Mouse (Mus musculus) embryonic facial prominence, embryonic 11.5 days (tissue): ENCODE measurements around the gene Add1. TPM values are rescaled to one million over a fixed set of nuclear protein-coding genes. Genes with fewer than 3 reads are reported as not detected.
"Not testable (repeated sequence)": the region's sequence is repeated elsewhere in the genome, so short reads cannot be mapped to it uniquely, and the experiment has no call there.

Source experiments
- ATAC-seq: fragments of 200-750 bp; cut with Nextera tagmentation; replicated peaks from 2 replicates; pipeline ENCODE4 v1.8.0; 2017; ENCODE audit warnings: low read depth; ENCODE audit not compliant: insufficient number of reproducible peaks, low FRiP score, low TSS enrichment
- DNase-seq: peaks from one replicate; pipeline ENCODE4 v3.0.0-alpha.2; 2015; ENCODE audit warnings: low spot score
- H3K27ac ChIP-seq: fragments of 300-500 bp; sonication (generic); replicated peaks from 2 replicates; pipeline ENCODE4 v1.5.1; 2014; ENCODE audit warnings: mild to moderate bottlenecking, low read depth, low read length, control low read depth
- H3K27me3 ChIP-seq: fragments of 300-500 bp; sonication (generic); 2 replicates; pipeline ENCODE4 v1.6.1; 2014; ENCODE audit warnings: mild to moderate bottlenecking, low read length, moderate library complexity, mixed read lengths; ENCODE audit not compliant: control insufficient read depth, insufficient read depth
- H3K36me3 ChIP-seq: fragments of 300-500 bp; sonication (generic); replicated peaks from 2 replicates; pipeline ENCODE4 v1.6.1; 2014; ENCODE audit warnings: low read depth, mild to moderate bottlenecking, low read length, moderate library complexity, mixed read lengths; ENCODE audit not compliant: control insufficient read depth, insufficient read depth
- H3K4me1 ChIP-seq: fragments of 300-500 bp; sonication (generic); 2 replicates; pipeline ENCODE4 v1.6.1; 2014; ENCODE audit warnings: low read length, mixed read lengths; ENCODE audit not compliant: control insufficient read depth, insufficient read depth
- H3K4me2 ChIP-seq: fragments of 300-500 bp; sonication (generic); 2 replicates; pipeline ENCODE4 v1.6.1; 2014; ENCODE audit warnings: low read depth, mild to moderate bottlenecking, control low read depth, low read length, moderate library complexity
- H3K4me3 ChIP-seq: fragments of 300-500 bp; sonication (generic); 2 replicates; pipeline ENCODE4 v1.5.1; 2014; ENCODE audit warnings: low read depth, low read length, control low read depth
- H3K9ac ChIP-seq: fragments of 300-500 bp; sonication (generic); replicated peaks from 2 replicates; pipeline ENCODE4 v1.6.1; 2014; ENCODE audit warnings: mild to moderate bottlenecking, control low read depth, low read length
- H3K9me3 ChIP-seq: fragments of 300-500 bp; sonication (generic); replicated peaks from 2 replicates; pipeline ENCODE4 v1.6.1; 2016; ENCODE audit warnings: mild to moderate bottlenecking, low read length, inconsistent platforms, mixed read lengths; ENCODE audit not compliant: control insufficient read depth
- WGBS: fragments of 180-500 bp; shearing (Covaris S2); extraction: QIAGEN DNeasy Blood & Tissue Kit; methylation state at CpG from one replicate; pipeline ENCODE4 v1.1.7; 2014; 5-methylcytosine and 5-hydroxymethylcytosine counted together
- polyA plus RNA-seq: library from polyadenylated mRNA; unstranded; fragments of >200 nt; fragmentation: Nextera tagmentation; extraction: Ambion mirVana; gene quantifications from 2 replicates; pipeline ENCODE4 v1.2.1, GENCODE M21; 2014

Gene Add1
- polyA plus RNA-seq, 1 experiment from 2014 or later = 145 TPM

DNA sequence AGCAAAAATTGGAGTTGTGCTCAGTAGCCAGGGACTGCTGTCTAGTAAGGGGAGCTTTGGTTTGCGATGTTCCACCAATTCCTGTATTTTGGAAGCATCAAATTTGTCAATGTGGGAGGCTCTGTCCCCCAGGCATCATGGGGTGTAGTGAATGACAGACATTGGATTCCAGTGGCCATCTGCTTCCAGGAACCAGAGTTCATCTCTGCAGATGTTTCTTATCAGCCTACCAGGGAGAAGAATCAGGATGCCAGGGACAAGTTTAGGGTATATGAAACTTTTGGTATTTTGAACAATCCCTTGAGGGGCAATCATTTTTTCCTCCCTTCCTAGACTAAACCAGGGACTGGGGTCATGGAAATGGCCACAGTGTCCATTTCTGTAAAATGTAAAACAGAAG is 9.6 kb upstream of the Add1 start:
- H3K4me2 ChIP-seq = no peak overlapping the region
- DNase-seq (no peak), ATAC-seq (no peak)
- no peak overlapping the region for H3K9ac ChIP-seq
- no peak overlapping the region for H3K27ac ChIP-seq
- no peak overlapping the region for H3K4me3 ChIP-seq
- H3K9me3 ChIP-seq = no peaks in the 10 kb centered on the region
- 85% methylated on average over 1 of the region's 1 CpGs for WGBS
- no peaks in the 10 kb centered on the region for H3K27me3 ChIP-seq
- no peaks in the 10 kb centered on the region for H3K4me1 ChIP-seq
- peaks cover 15% of the 10 kb centered on the region for H3K36me3 ChIP-seq

DNA sequence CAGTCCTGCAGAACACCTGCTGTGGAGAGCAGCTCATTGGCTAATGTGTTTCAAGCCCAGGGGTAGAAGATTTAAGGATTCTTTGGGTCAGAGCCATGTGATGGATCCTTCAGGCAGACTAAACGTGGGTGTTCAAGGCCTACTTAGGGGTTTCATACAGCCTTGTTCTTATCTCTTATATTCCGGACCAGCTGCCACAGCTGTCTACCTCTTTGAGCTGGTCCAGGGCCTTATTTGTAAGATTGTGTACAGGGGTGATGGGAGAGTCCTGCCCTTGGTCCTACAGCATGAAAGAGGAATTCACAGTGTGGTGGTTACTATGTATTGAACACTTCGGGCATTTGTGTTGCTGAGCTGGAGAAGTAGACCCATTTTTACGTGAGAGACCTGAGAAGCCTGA is 9.2 kb upstream of the Add1 start:
- 73% methylated on average over 4 of the region's 4 CpGs for WGBS

GRCm38 (mm10) chr5:34565545-34566283 is 7.8 kb upstream of the Add1 start:
- ATAC-seq = no peak
- WGBS = 82% methylated on average over 7 of the region's 7 CpGs
- Histone ChIP-seq H3K27ac (no peak overlapping the region), H3K9ac (no peak overlapping the region), H3K9me3 (no peaks in the 10 kb centered on the region), H3K4me2 (no peak overlapping the region), H3K27me3 (no peaks in the 10 kb centered on the region), H3K36me3 (peaks cover 6% of the 10 kb centered on the region), H3K4me3 (no peak overlapping the region), H3K4me1 (no peaks in the 10 kb centered on the region)
- DNase-seq = no peak

More for the DNA sequence above, 9.2 kb upstream of the Add1 start:
- no peaks in the 10 kb centered on the region for H3K27me3 ChIP-seq
- DNase-seq (no peak), ATAC-seq (no peak)
- H3K27ac ChIP-seq = no peak overlapping the region
- no peak overlapping the region for H3K9ac ChIP-seq
- no peak overlapping the region for H3K4me2 ChIP-seq
- H3K4me3 ChIP-seq = no peak overlapping the region
- no peaks in the 10 kb centered on the region for H3K4me1 ChIP-seq
- peaks cover 11% of the 10 kb centered on the region for H3K36me3 ChIP-seq
- no peaks in the 10 kb centered on the region for H3K9me3 ChIP-seq

- Histone ChIP-seq H3K27ac (no peak overlapping the region), H3K9ac (no peak overlapping the region), H3K9me3 (no peaks in the 10 kb centered on the region), H3K27me3 (no peaks in the 10 kb centered on the region), H3K4me3 (no peak overlapping the region), H3K4me2 (no peak overlapping the region), H3K36me3 (no peaks in the 10 kb centered on the region), H3K4me1 (peaks cover 3% of the 10 kb centered on the region; the same call in 1 of the 2 replicates)
- WGBS = 84% methylated on average over 3 of the region's 3 CpGs
- no peak for ATAC-seq
- no peak for DNase-seq
Observed at GRCm38 (mm10) chr5:34571551-34571950, 1.9 kb upstream of the Add1 start.

- not testable (repeated sequence) for H3K4me1 ChIP-seq, H3K36me3 ChIP-seq, DNase-seq, H3K27me3 ChIP-seq, H3K9me3 ChIP-seq, ATAC-seq
- Histone ChIP-seq H3K4me2 (peak overlapping the region; percentile 46; the same call in 1 of the 2 replicates), H3K4me3 (peak overlapping the region; percentile 96; the same call in 1 of the 2 replicates), H3K9ac (peak overlapping the region; percentile 96; the same call in 1 of the 2 replicates), H3K27ac (peak overlapping the region; percentile 71; the same call in 1 of the 2 replicates)
- WGBS = 50% methylated on average over 4 of the region's 4 CpGs
Observed at GRCm38 (mm10) chr5:34572568-34572967, 896 bp upstream of the Add1 start.

DNA sequence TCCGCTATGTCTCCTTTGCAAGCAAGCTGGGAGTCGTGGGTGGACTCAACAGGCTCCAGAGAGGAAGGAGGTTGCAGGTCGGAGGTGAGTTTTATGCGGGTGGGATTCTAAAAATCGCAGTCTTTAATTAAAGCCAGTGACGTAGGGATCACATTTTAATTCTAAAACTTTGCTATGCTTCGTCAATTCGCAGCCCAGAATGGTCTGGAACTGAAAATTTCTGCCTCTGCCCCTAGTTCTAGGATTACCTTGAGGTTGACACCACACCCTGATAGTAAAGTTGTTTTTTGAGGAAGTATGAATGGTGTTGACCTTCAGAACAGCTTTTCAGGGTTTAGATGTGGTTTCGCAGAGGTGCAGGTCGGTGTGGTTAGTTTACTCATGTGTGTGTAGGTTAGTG is 1.3 kb downstream of the Add1 start:
- no peaks in the 10 kb centered on the region for H3K9me3 ChIP-seq
- no peak overlapping the region for H3K27ac ChIP-seq

GRCm38 (mm10) chr5:34576286-34576685 is 2.8 kb downstream of the Add1 start:
- no peak overlapping the region for H3K9ac ChIP-seq
- WGBS = 93% methylated on average over 1 of the region's 1 CpGs
- H3K4me2 ChIP-seq = no peak overlapping the region
- H3K36me3 ChIP-seq = no peaks in the 10 kb centered on the region
- H3K9me3 ChIP-seq = no peaks in the 10 kb centered on the region
- peaks cover 3% of the 10 kb centered on the region; the same call in 1 of the 2 replicates for H3K4me1 ChIP-seq
- ATAC-seq (no peak), DNase-seq (no peak)
- H3K4me3 ChIP-seq = no peak overlapping the region
- no peak overlapping the region for H3K27ac ChIP-seq
- H3K27me3 ChIP-seq = no peaks in the 10 kb centered on the region

More for the DNA sequence above, 1.3 kb downstream of the Add1 start:
- 42% methylated on average over 10 of the region's 10 CpGs for WGBS
- ATAC-seq (no peak), DNase-seq (no peak)
- Histone ChIP-seq H3K36me3 (no peaks in the 10 kb centered on the region), H3K9ac (peak overlapping the region; percentile 33), H3K4me2 (peak overlapping the region; percentile 67), H3K4me1 (peaks cover 3% of the 10 kb centered on the region; the same call in 1 of the 2 replicates), H3K27me3 (no peaks in the 10 kb centered on the region), H3K4me3 (peak overlapping the region; percentile 96)

- Histone ChIP-seq H3K4me3 (no peak overlapping the region), H3K27me3 (no peaks in the 10 kb centered on the region), H3K36me3 (no peaks in the 10 kb centered on the region), H3K4me2 (no peak overlapping the region), H3K9ac (no peak overlapping the region), H3K4me1 (peaks cover 3% of the 10 kb centered on the region; the same call in 1 of the 2 replicates), H3K27ac (no peak overlapping the region), H3K9me3 (no peaks in the 10 kb centered on the region)
- no peak for DNase-seq
- no peak for ATAC-seq
- WGBS = 95% methylated on average over 7 of the region's 7 CpGs
Observed at GRCm38 (mm10) chr5:34578038-34578655, 4.7 kb downstream of the Add1 start.
